In the genomic region with DNA sequence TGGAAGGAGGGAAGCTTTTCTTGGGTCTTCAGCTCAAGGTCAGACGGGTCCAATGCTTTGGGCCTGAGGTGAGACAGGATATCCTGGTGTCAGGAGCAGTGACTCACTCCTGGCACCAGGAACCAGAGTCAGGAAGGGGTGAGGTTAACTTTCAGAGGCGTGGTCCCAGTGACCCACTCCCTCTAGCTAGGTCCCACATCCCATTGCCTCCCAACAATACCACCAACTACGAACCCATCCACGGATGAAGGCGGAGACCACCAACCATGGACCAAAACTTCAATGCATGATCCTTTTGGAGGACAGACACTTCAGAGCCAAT, we compare ENCODE assay signal across 25 mouse cellular contexts. TPM values are rescaled to one million over a fixed set of nuclear protein-coding genes. Genes with fewer than 3 reads are reported as not detected.
A peak's percentile ranks its signal among the peaks of the same experiment; 100 is the strongest.
DNase-seq lines count a peak whose midpoint lies in the region; ATAC-seq and TF ChIP-seq lines count a peak whose summit lies in the region.
"Had no signal": no experiment of that assay in that cellular context is flagged by ENCODE, and none has a peak within 500 bp of the region (broad histone marks: within the 10 kb centered on the region; RNA-seq: fewer than 3 reads in every experiment).

No protein-coding gene starts in this region.

- H3K9ac ChIP-seq in intestine, embryonic 15.5 days, result no peak overlapping the region
- no peak overlapping the region for H3K9ac ChIP-seq in stomach, postnatal 0 days (ENCODE audit: low read length)
- H3K9ac ChIP-seq in midbrain, embryonic 11.5 days (ENCODE audit: low read length), result no peak overlapping the region
- H3K9ac ChIP-seq: forebrain, embryonic 13.5 days; forebrain, postnatal 0 days; heart, embryonic 12.5 days; heart, embryonic 15.5 days; hindbrain, embryonic 12.5 days; hindbrain, embryonic 15.5 days had no signal

- DNase-seq in heart, adult 11 months, result peak; percentile 90
- no peak for DNase-seq in heart, postnatal 14 days
- DNase-seq in 416B (ENCODE audit: low read depth), result peak; percentile 67
- DNase-seq in stomach, postnatal 0 days (ENCODE audit: low spot score), result no peak
- no peak for DNase-seq in midbrain, embryonic 11.5 days (ENCODE audit: low spot score, missing footprints)
- DNase-seq in ovary, postnatal 10 days (ENCODE audit: low spot score), result no peak
- DNase-seq: adrenal gland, adult 8-10 months; adrenal gland, postnatal 25 days; gastrocnemius, postnatal 25 days had no signal

- intact Hi-C loops in heart, postnatal 14 days (cut with DNase I), result no loop called here

- H3K4me3 ChIP-seq in intestine, embryonic 15.5 days (replicated peaks), result no peak overlapping the region
- H3K4me3 ChIP-seq in stomach, postnatal 0 days (ENCODE audit: low read depth, low read length), result no peak overlapping the region
- H3K4me3 ChIP-seq in midbrain, embryonic 11.5 days (ENCODE audit: low read depth, low read length), result no peak overlapping the region
- H3K4me3 ChIP-seq: forebrain, embryonic 10.5 days; forebrain, embryonic 13.5 days; heart, embryonic 12.5 days; heart, embryonic 15.5 days; hindbrain, embryonic 12.5 days; hindbrain, embryonic 15.5 days had no signal

- no peaks in the 10 kb centered on the region for H3K27me3 ChIP-seq in intestine, embryonic 15.5 days (replicated peaks)
- H3K27me3 ChIP-seq in stomach, postnatal 0 days (ENCODE audit: control insufficient read depth, insufficient read depth, low read length), result no peaks in the 10 kb centered on the region
- H3K27me3 ChIP-seq in midbrain, embryonic 11.5 days (ENCODE audit: control insufficient read depth, insufficient read depth, low read length), result no peaks in the 10 kb centered on the region
- H3K27me3 ChIP-seq: forebrain, embryonic 13.5 days; heart, embryonic 15.5 days; hindbrain, embryonic 12.5 days; hindbrain, embryonic 15.5 days had no signal

- no peaks in the 10 kb centered on the region for H3K4me1 ChIP-seq in intestine, embryonic 15.5 days (replicated peaks)
- no peaks in the 10 kb centered on the region for H3K4me1 ChIP-seq in stomach, postnatal 0 days (replicated peaks; ENCODE audit: control insufficient read depth, insufficient read depth)
- no peaks in the 10 kb centered on the region for H3K4me1 ChIP-seq in midbrain, embryonic 11.5 days (ENCODE audit: control insufficient read depth, insufficient read depth, low read length)
- H3K4me1 ChIP-seq: forebrain, embryonic 13.5 days; heart, embryonic 12.5 days; heart, embryonic 15.5 days; hindbrain, embryonic 12.5 days; hindbrain, embryonic 15.5 days had no signal

- no peak for TF ChIP-seq EP300 in stomach, postnatal 0 days (optimal IDR thresholded peaks at IDR 0.05)

- no peak overlapping the region for H3K4me2 ChIP-seq in intestine, embryonic 15.5 days (replicated peaks)
- no peak overlapping the region for H3K4me2 ChIP-seq in stomach, postnatal 0 days (replicated peaks; ENCODE audit: low read depth)
- H3K4me2 ChIP-seq in midbrain, embryonic 11.5 days, result no peak overlapping the region
- H3K4me2 ChIP-seq: forebrain, embryonic 13.5 days; heart, embryonic 12.5 days; heart, embryonic 15.5 days; hindbrain, embryonic 12.5 days; hindbrain, embryonic 15.5 days had no signal

- 92% methylated on average over 5 of the region's 5 CpGs for WGBS in intestine, embryonic 15.5 days
- 86% methylated on average over 5 of the region's 5 CpGs for WGBS in stomach, postnatal 0 days
- WGBS in midbrain, embryonic 11.5 days, result 89% methylated on average over 5 of the region's 5 CpGs

- no peaks in the 10 kb centered on the region for H3K9me3 ChIP-seq in intestine, embryonic 15.5 days
- no peaks in the 10 kb centered on the region for H3K9me3 ChIP-seq in stomach, postnatal 0 days (ENCODE audit: control insufficient read depth, low read length)
- H3K9me3 ChIP-seq in midbrain, embryonic 11.5 days (ENCODE audit: control insufficient read depth, low read length), result no peaks in the 10 kb centered on the region
- H3K9me3 ChIP-seq: forebrain, embryonic 10.5 days; forebrain, embryonic 13.5 days; heart, embryonic 12.5 days; heart, embryonic 15.5 days; hindbrain, embryonic 12.5 days; hindbrain, embryonic 15.5 days had no signal

- 0 out of 2 replicates have a peak, but pooled peaks have one; percentile 31 for ATAC-seq in intestine, embryonic 15.5 days
- ATAC-seq in stomach, postnatal 0 days (ENCODE audit: low FRiP score, low TSS enrichment), result peak; percentile 52; the same call in 1 of the 2 replicates
- no peak for ATAC-seq in midbrain, embryonic 11.5 days (ENCODE audit: low FRiP score)
- ATAC-seq: forebrain, embryonic 13.5 days had no signal

- no peak overlapping the region for H3K27ac ChIP-seq in intestine, embryonic 15.5 days
- no peak overlapping the region for H3K27ac ChIP-seq in stomach, postnatal 0 days (replicated peaks)
- no peak overlapping the region for H3K27ac ChIP-seq in midbrain, embryonic 11.5 days (ENCODE audit: low read depth, low read length)
- H3K27ac ChIP-seq: forebrain, embryonic 10.5 days; forebrain, embryonic 13.5 days; heart, embryonic 15.5 days; hindbrain, embryonic 12.5 days; hindbrain, embryonic 15.5 days had no signal

- TF ChIP-seq CTCF in stomach, postnatal 0 days (IDR thresholded peaks at IDR 0.05; ENCODE audit: low read depth), result no peak

- no peaks in the 10 kb centered on the region for H3K36me3 ChIP-seq in intestine, embryonic 15.5 days
- H3K36me3 ChIP-seq in stomach, postnatal 0 days (ENCODE audit: control insufficient read depth, insufficient read depth, low read length), result no peaks in the 10 kb centered on the region
- H3K36me3 ChIP-seq in midbrain, embryonic 11.5 days (ENCODE audit: control insufficient read depth, insufficient read depth, low read length), result no peaks in the 10 kb centered on the region
- H3K36me3 ChIP-seq: forebrain, embryonic 10.5 days; heart, embryonic 12.5 days; heart, embryonic 15.5 days; hindbrain, embryonic 12.5 days; hindbrain, embryonic 15.5 days had no signal

RNA-seq across cellular contexts. Expression of a gene that starts 8.1 kb away (rescaled TPM):
- under 1 TPM in 1 of 2 experiments, not detected in 1; 0.17 TPM for total RNA-seq in heart, postnatal 14 days (2021)
- polyA plus RNA-seq in intestine, embryonic 15.5 days (2015; fragmentation: Nextera tagmentation; extraction: Ambion mirVana), result 0.68 and 1.2 TPM in 2 replicates
- polyA plus RNA-seq in stomach, postnatal 0 days (2015; fragmentation: Nextera tagmentation; extraction: Ambion mirVana), result 0.02 TPM in 1 of 2 replicates, not detected in the other
- not detected in 2 replicates for polyA plus RNA-seq in midbrain, embryonic 11.5 days (2014; fragmentation: Nextera tagmentation; extraction: Ambion mirVana)
- total RNA-seq: adrenal gland, adult 8-10 months; adrenal gland, postnatal 25 days; forebrain, postnatal 0 days; granulocyte monocyte progenitor cell, adult 5-6 weeks; hematopoietic stem cell, adult 5-6 weeks; MEL had no signal
- polyA plus RNA-seq: C2C12; CD4-positive, CD25-positive, alpha-beta regulatory T cell, adult 4 months; embryonic facial prominence, embryonic 11.5 days; forebrain, embryonic 10.5 days; forebrain, embryonic 13.5 days; forebrain, postnatal 0 days; frontal cortex, adult 2 months; heart, embryonic 12.5 days; heart, embryonic 15.5 days; intestine, embryonic 14.5 days had no signal

RNA-seq across cellular contexts. Expression of a gene that starts 40.8 kb away (rescaled TPM):
- total RNA-seq in heart, postnatal 14 days (2021), result 10 to 100 TPM; 11.9 to 15.4 TPM
- 12.4 and 12.5 TPM in 2 replicates for polyA plus RNA-seq in intestine, embryonic 15.5 days (2015; fragmentation: Nextera tagmentation; extraction: Ambion mirVana)
- 3.6 and 6.0 TPM in 2 replicates for polyA plus RNA-seq in stomach, postnatal 0 days (2015; fragmentation: Nextera tagmentation; extraction: Ambion mirVana)
- polyA plus RNA-seq in midbrain, embryonic 11.5 days (2014; fragmentation: Nextera tagmentation; extraction: Ambion mirVana), result 4.3 TPM in 2 replicates
- total RNA-seq: granulocyte monocyte progenitor cell, adult 5-6 weeks; MEL had no signal

Comparison
In these comparisons a context has a peak if more than half of its experiments do, and no peak if none do; other contexts are left out.
1. DNase-seq: peak in heart, adult 11 months (single experiment) and 416B (single experiment); none in heart, postnatal 14 days (0 of 2), stomach, postnatal 0 days (single experiment), midbrain, embryonic 11.5 days (single experiment) and ovary, postnatal 10 days (single experiment).